Mouse (Mus musculus): ENCODE measurements around the gene N4bp1. TPM values are rescaled to one million over a fixed set of nuclear protein-coding genes. Genes with fewer than 3 reads are reported as not detected.

N4bp1 gene
- polyA plus RNA-seq, 1 experiment from 2014 or later = 11.1 TPM

DNA sequence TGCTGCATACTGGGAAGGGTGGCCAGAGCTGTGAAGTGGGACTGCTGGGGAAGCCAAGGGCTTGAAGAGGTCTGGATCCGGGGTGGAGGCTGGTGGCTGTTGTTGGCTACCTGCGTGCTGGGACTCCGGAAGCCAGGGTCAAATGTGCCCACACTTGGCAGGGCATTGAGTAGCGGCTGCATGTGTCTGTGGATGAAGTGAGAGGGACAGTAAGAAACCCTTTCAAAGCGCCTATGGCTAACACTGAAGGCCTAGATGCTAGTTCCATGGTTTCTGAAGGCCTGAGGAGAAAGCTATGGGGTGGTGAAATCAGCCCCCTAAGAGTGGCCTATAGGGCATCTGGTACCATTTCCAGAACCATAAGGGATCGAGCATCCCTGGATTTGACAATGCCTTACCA is 40.2 kb downstream of the N4bp1 start:
- no peaks in the 10 kb centered on the region for H3K9me3 ChIP-seq (ENCODE audit: control insufficient read depth, low read length)
- DNase-seq (ENCODE audit: low spot score) = no peak

DNA sequence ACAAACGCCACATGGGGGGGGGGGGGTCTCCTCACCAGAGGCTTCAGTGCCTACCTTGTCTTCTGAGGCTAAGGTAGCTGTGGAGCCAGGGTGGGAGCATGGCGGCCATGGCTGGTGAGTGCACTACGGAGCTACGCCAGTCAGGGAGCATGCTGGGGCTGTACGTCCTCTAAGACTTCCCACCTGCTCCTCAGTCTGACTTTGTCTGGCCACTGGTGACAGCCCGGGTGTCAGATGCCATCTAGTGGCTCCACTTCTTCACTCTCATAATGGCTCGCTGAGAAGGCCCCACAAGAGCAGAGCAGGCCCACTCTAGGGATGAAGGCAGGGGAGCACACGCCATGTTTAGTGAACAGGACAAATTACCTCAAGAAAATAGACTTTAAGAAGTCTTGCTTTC is 41.2 kb downstream of the N4bp1 start:
- no peaks in the 10 kb centered on the region for H3K4me1 ChIP-seq (ENCODE audit: control insufficient read depth, insufficient read depth, low read length)
- no peak overlapping the region for H3K4me3 ChIP-seq (ENCODE audit: low read depth, low read length)
- H3K4me2 ChIP-seq (ENCODE audit: low read depth) = no peak overlapping the region
- H3K36me3 ChIP-seq (ENCODE audit: control insufficient read depth, insufficient read depth, low read length) = peaks cover 2% of the 10 kb centered on the region; the same call in 1 of the 2 replicates
- no peak overlapping the region for H3K27ac ChIP-seq (ENCODE audit: low read depth, low read length)
- H3K27me3 ChIP-seq (ENCODE audit: control insufficient read depth, insufficient read depth, low read length) = no peaks in the 10 kb centered on the region
- no peaks in the 10 kb centered on the region for H3K9me3 ChIP-seq (ENCODE audit: control insufficient read depth, low read length)
- DNase-seq (ENCODE audit: low spot score) = peak; percentile 35
- WGBS = 69% methylated on average over 8 of the region's 8 CpGs
- no peak overlapping the region for H3K9ac ChIP-seq (ENCODE audit: low read length)
- ATAC-seq (ENCODE audit: insufficient read depth, low FRiP score, low TSS enrichment) = no peak

More for the DNA sequence above, 40.2 kb downstream of the N4bp1 start:
- H3K27me3 ChIP-seq (ENCODE audit: control insufficient read depth, insufficient read depth, low read length) = no peaks in the 10 kb centered on the region
- H3K4me3 ChIP-seq (ENCODE audit: low read depth, low read length) = no peak overlapping the region
- peaks cover 2% of the 10 kb centered on the region; the same call in 1 of the 2 replicates for H3K36me3 ChIP-seq (ENCODE audit: control insufficient read depth, insufficient read depth, low read length)
- H3K27ac ChIP-seq (ENCODE audit: low read depth, low read length) = no peak overlapping the region
- no peak overlapping the region for H3K9ac ChIP-seq (ENCODE audit: low read length)
- WGBS = 93% methylated on average over 6 of the region's 6 CpGs
- no peak for ATAC-seq (ENCODE audit: insufficient read depth, low FRiP score, low TSS enrichment)
- no peaks in the 10 kb centered on the region for H3K4me1 ChIP-seq (ENCODE audit: control insufficient read depth, insufficient read depth, low read length)
- no peak overlapping the region for H3K4me2 ChIP-seq (ENCODE audit: low read depth)

- H3K36me3 ChIP-seq (ENCODE audit: control insufficient read depth, insufficient read depth, low read length) = peaks cover 2% of the 10 kb centered on the region; the same call in 1 of the 2 replicates
- no peak overlapping the region for H3K4me3 ChIP-seq (ENCODE audit: low read depth, low read length)
- H3K9me3 ChIP-seq (ENCODE audit: control insufficient read depth, low read length) = no peaks in the 10 kb centered on the region
- WGBS = 86% methylated on average over 8 of the region's 8 CpGs
- no peak overlapping the region for H3K4me2 ChIP-seq (ENCODE audit: low read depth)
- no peaks in the 10 kb centered on the region for H3K4me1 ChIP-seq (ENCODE audit: control insufficient read depth, insufficient read depth, low read length)
- DNase-seq (ENCODE audit: low spot score) (no peak), ATAC-seq (ENCODE audit: insufficient read depth, low FRiP score, low TSS enrichment) (no peak)
- no peaks in the 10 kb centered on the region for H3K27me3 ChIP-seq (ENCODE audit: control insufficient read depth, insufficient read depth, low read length)
- no peak overlapping the region for H3K27ac ChIP-seq (ENCODE audit: low read depth, low read length)
- no peak overlapping the region for H3K9ac ChIP-seq (ENCODE audit: low read length)
Measured at GRCm38 (mm10) chr8:86841556-86842309, 43.3 kb downstream of the N4bp1 start.

DNA sequence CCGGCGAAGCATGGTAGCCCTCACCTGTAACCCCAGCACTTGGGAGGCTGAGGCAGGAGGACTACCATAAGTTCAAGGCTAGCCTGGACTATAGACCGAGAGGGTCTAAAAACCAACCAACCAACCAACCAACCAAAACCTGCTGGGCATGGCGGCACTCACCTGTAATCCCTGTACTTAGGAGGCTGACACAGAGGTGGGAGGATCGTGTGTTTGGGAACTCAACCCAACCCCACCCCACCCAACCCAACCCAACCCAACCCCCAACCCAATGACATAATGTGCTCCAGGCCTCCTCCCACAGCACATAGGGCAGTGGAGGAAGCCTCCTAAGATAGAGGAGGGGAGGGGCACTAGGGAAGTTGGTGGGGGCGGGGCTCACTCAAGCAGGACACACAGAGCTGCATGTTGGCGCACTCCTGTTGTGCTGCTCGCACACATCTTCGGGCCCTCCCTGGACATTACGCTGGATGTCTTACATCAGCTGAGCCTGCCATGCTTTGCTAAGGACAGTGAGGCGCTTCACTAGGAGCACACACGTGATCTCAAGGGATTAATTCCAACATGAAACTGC is 44.9 kb downstream of the N4bp1 start:
- ATAC-seq (ENCODE audit: insufficient read depth, low FRiP score, low TSS enrichment) (no peak), DNase-seq (ENCODE audit: low spot score) (no peak)
- H3K4me3 ChIP-seq (ENCODE audit: low read depth, low read length) = no peak overlapping the region
- H3K9ac ChIP-seq (ENCODE audit: low read length) = no peak overlapping the region
- no peak overlapping the region for H3K27ac ChIP-seq (ENCODE audit: low read depth, low read length)
- H3K27me3 ChIP-seq (ENCODE audit: control insufficient read depth, insufficient read depth, low read length) = no peaks in the 10 kb centered on the region
- 93% methylated on average over 12 of the region's 12 CpGs for WGBS
- H3K36me3 ChIP-seq (ENCODE audit: control insufficient read depth, insufficient read depth, low read length) = peaks cover 2% of the 10 kb centered on the region; the same call in 1 of the 2 replicates
- H3K4me1 ChIP-seq (ENCODE audit: control insufficient read depth, insufficient read depth, low read length) = no peaks in the 10 kb centered on the region
- H3K4me2 ChIP-seq (ENCODE audit: low read depth) = no peak overlapping the region
- no peaks in the 10 kb centered on the region for H3K9me3 ChIP-seq (ENCODE audit: control insufficient read depth, low read length)

GRCm38 (mm10) chr8:86838707-86839438 is 46.2 kb downstream of the N4bp1 start:
- ATAC-seq (ENCODE audit: insufficient read depth, low FRiP score, low TSS enrichment) (no peak), DNase-seq (ENCODE audit: low spot score) (no peak)
- H3K4me3 ChIP-seq (ENCODE audit: low read depth, low read length) = no peak overlapping the region
- 0 out of 2 replicates have a peak, but pooled peaks cover 2% of the 10 kb centered on the region for H3K36me3 ChIP-seq (ENCODE audit: control insufficient read depth, insufficient read depth, low read length)
- H3K27ac ChIP-seq (ENCODE audit: low read depth, low read length) = no peak overlapping the region
- 97% methylated on average over 6 of the region's 6 CpGs for WGBS
- no peak overlapping the region for H3K9ac ChIP-seq (ENCODE audit: low read length)
- H3K27me3 ChIP-seq (ENCODE audit: control insufficient read depth, insufficient read depth, low read length) = no peaks in the 10 kb centered on the region
- no peaks in the 10 kb centered on the region for H3K9me3 ChIP-seq (ENCODE audit: control insufficient read depth, low read length)
- H3K4me1 ChIP-seq (ENCODE audit: control insufficient read depth, insufficient read depth, low read length) = no peaks in the 10 kb centered on the region
- no peak overlapping the region for H3K4me2 ChIP-seq (ENCODE audit: low read depth)

DNA sequence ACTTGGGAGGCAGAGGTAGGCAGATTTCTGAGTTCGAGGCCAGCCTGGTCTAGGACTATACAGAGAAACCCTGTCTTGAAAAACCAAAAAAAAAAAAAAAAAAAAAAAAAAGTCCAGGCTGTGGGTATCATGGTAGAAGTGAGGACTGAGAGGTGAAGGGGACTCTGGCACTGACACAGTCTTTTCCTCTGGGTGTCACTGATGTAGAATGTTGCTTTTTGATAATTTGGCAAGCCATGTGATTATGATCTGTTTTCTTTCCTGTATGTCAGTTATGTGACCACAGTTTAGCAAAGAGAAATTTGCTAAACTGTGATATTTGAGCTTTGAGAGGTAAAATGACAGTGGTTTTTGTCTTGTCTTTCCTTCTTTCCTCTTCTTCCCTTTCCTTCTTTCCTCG is 47.8 kb downstream of the N4bp1 start:
- DNase-seq (ENCODE audit: low spot score) (no peak), ATAC-seq (ENCODE audit: insufficient read depth, low FRiP score, low TSS enrichment) (no peak)
- H3K9me3 ChIP-seq (ENCODE audit: control insufficient read depth, low read length) = no peaks in the 10 kb centered on the region
- WGBS = 92% methylated on average over 2 of the region's 2 CpGs
- H3K27me3 ChIP-seq (ENCODE audit: control insufficient read depth, insufficient read depth, low read length) = no peaks in the 10 kb centered on the region
- no peak overlapping the region for H3K9ac ChIP-seq (ENCODE audit: low read length)
- no peak overlapping the region for H3K4me2 ChIP-seq (ENCODE audit: low read depth)
- H3K4me1 ChIP-seq (ENCODE audit: control insufficient read depth, insufficient read depth, low read length) = no peaks in the 10 kb centered on the region
- no peaks in the 10 kb centered on the region for H3K36me3 ChIP-seq (ENCODE audit: control insufficient read depth, insufficient read depth, low read length)
- H3K27ac ChIP-seq (ENCODE audit: low read depth, low read length) = no peak overlapping the region
- no peak overlapping the region for H3K4me3 ChIP-seq (ENCODE audit: low read depth, low read length)

DNA sequence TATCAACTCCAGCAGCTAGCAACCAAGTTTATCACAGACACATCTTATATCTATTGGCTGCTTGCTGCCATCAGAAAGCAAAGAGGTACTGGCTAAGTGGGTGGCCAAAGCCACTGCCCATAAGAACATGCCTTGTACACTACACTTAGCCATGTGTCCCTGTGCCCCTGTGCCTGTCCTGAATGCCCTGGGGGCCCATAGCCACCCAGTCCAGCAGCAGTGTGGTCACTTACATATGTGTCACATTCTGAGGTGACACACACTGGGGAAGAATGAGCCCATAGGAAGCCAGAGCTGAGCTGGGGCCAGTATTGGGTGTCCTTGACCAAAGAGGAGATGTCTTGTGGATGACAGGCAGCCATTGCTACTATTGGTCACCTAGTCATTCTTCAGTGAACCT is 49.2 kb downstream of the N4bp1 start:
- no peak for ATAC-seq (ENCODE audit: insufficient read depth, low FRiP score, low TSS enrichment)

DNA sequence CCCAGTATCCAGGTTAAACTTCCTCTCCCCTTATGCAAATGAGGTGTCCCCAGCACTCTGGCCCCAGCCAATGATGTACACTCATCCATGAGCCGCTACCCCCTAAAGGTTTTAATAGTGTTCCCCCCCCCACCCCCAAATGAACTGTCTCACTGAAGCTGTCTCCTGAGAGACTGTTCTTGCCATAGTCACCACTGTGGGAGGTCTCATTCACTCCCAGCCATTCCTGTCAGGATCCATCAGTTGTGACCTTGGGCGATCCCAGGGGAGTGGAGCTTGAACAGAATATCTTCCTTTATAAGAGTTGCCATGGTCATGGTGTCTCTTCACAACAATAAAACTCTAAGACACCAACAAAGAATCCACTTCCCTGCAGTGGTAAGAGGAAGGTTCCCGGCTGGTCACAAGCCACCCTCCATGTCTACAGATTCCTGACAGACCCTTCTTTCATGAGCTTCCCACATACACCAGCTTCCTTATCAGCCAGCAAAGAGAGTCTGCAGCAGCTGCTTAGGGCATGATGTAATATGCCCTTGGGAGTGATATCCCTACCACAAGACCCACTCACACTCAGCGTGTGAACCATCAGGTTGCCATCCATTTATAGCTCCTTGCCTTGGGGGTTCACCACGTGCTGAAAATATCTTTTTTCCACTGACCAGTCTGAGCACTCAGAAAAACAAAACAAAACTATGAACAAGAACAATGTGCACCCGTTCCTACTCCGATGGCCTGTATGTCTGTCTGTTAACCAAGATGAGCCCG is 50.4 kb downstream of the N4bp1 start:
- Histone ChIP-seq H3K27ac (ENCODE audit: low read depth, low read length) (no peak overlapping the region), H3K4me3 (ENCODE audit: low read depth, low read length) (no peak overlapping the region), H3K36me3 (ENCODE audit: control insufficient read depth, insufficient read depth, low read length) (no peaks in the 10 kb centered on the region), H3K27me3 (ENCODE audit: control insufficient read depth, insufficient read depth, low read length) (no peaks in the 10 kb centered on the region), H3K4me1 (ENCODE audit: control insufficient read depth, insufficient read depth, low read length) (no peaks in the 10 kb centered on the region), H3K9ac (ENCODE audit: low read length) (no peak overlapping the region), H3K4me2 (ENCODE audit: low read depth) (no peak overlapping the region), H3K9me3 (ENCODE audit: control insufficient read depth, low read length) (no peaks in the 10 kb centered on the region)
- DNase-seq (ENCODE audit: low spot score) (no peak), ATAC-seq (ENCODE audit: insufficient read depth, low FRiP score, low TSS enrichment) (no peak)
- WGBS = 84% methylated on average over 8 of the region's 8 CpGs

More for the DNA sequence above, 49.2 kb downstream of the N4bp1 start:
- H3K4me1 ChIP-seq (ENCODE audit: control insufficient read depth, insufficient read depth, low read length) = no peaks in the 10 kb centered on the region
- no peaks in the 10 kb centered on the region for H3K9me3 ChIP-seq (ENCODE audit: control insufficient read depth, low read length)
- no peak for DNase-seq (ENCODE audit: low spot score)
- no peak overlapping the region for H3K4me3 ChIP-seq (ENCODE audit: low read depth, low read length)
- H3K4me2 ChIP-seq (ENCODE audit: low read depth) = no peak overlapping the region
- no peak overlapping the region for H3K9ac ChIP-seq (ENCODE audit: low read length)
- no peaks in the 10 kb centered on the region for H3K27me3 ChIP-seq (ENCODE audit: control insufficient read depth, insufficient read depth, low read length)
- H3K36me3 ChIP-seq (ENCODE audit: control insufficient read depth, insufficient read depth, low read length) = no peaks in the 10 kb centered on the region
- no peak overlapping the region for H3K27ac ChIP-seq (ENCODE audit: low read depth, low read length)
